Mouse (Mus musculus): ENCODE measurements around the gene Skap2.
A peak's percentile ranks its signal among the peaks of the same experiment; 100 is the strongest.

Skap2 gene

GRCm38 (mm10) chr6:52012409-52013244, at the start of gene Skap2:
Gene Skap2, minus strand, starts transcription at chr6:52012549.
- peak; percentile 100 for DNase-seq (ENCODE audit: low spot score)

GRCm38 (mm10) chr6:52058899-52059448, 46.6 kb upstream of the Skap2 start:
- peak; percentile 59 for DNase-seq (ENCODE audit: low spot score)

- DNase-seq (ENCODE audit: low spot score), result peak; percentile 58
Measured at GRCm38 (mm10) chr6:52058120-52058519, 45.8 kb upstream of the Skap2 start.

- no peak for DNase-seq (ENCODE audit: low spot score)
Measured at GRCm38 (mm10) chr6:52053567-52054561, 41.5 kb upstream of the Skap2 start.

GRCm38 (mm10) chr6:52050062-52050461, 37.7 kb upstream of the Skap2 start:
- no peak for DNase-seq (ENCODE audit: low spot score)

- no peak for DNase-seq (ENCODE audit: low spot score)
Measured at GRCm38 (mm10) chr6:52045517-52045916, 33.2 kb upstream of the Skap2 start.

- DNase-seq (ENCODE audit: low spot score), result no peak
Measured at GRCm38 (mm10) chr6:52036077-52036476, 23.7 kb upstream of the Skap2 start.

- peak; percentile 66 for DNase-seq (ENCODE audit: low spot score)
Measured at GRCm38 (mm10) chr6:52031181-52031580, 18.8 kb upstream of the Skap2 start.

GRCm38 (mm10) chr6:52028131-52028530, 15.8 kb upstream of the Skap2 start:
- DNase-seq (ENCODE audit: low spot score), result no peak

- no peak for DNase-seq (ENCODE audit: low spot score)
Measured at GRCm38 (mm10) chr6:52027181-52027580, 14.8 kb upstream of the Skap2 start.

- DNase-seq (ENCODE audit: low spot score), result no peak
Measured at GRCm38 (mm10) chr6:52026281-52026680, 13.9 kb upstream of the Skap2 start.

- DNase-seq (ENCODE audit: low spot score), result no peak
Measured at GRCm38 (mm10) chr6:52024730-52025129, 12.4 kb upstream of the Skap2 start.

- DNase-seq (ENCODE audit: low spot score), result no peak
Measured at GRCm38 (mm10) chr6:52022363-52022762, 10.0 kb upstream of the Skap2 start.

GRCm38 (mm10) chr6:52020276-52020675, 7.9 kb upstream of the Skap2 start:
- no peak for DNase-seq (ENCODE audit: low spot score)

- DNase-seq (ENCODE audit: low spot score), result no peak
Measured at GRCm38 (mm10) chr6:52013245-52013945, 1.0 kb upstream of the Skap2 start.

- no peak for DNase-seq (ENCODE audit: low spot score)
Measured at GRCm38 (mm10) chr6:52011559-52012408, 565 bp downstream of the Skap2 start.

GRCm38 (mm10) chr6:52009385-52009784, 3.0 kb downstream of the Skap2 start:
- no peak for DNase-seq (ENCODE audit: low spot score)

GRCm38 (mm10) chr6:52008757-52009156, 3.6 kb downstream of the Skap2 start:
- peak; percentile 55 for DNase-seq (ENCODE audit: low spot score)

GRCm38 (mm10) chr6:52006649-52007218, 5.6 kb downstream of the Skap2 start:
- no peak for DNase-seq (ENCODE audit: low spot score)

- no peak for DNase-seq (ENCODE audit: low spot score)
Measured at GRCm38 (mm10) chr6:52005963-52006648, 6.2 kb downstream of the Skap2 start.

Measured in adipocyte (in vitro differentiated cells).